Mouse (Mus musculus) embryonic facial prominence, embryonic 14.5 days (tissue): ENCODE measurements at regions not wholly inside any gene's neighbourhood (a gene's known extent, or its start where the extent isn't known, plus 50 kb on each side); places are given as distances from the start of the nearest gene placed in this dataset.

Experiments
- ATAC-seq: fragments of 200-750 bp; cut with Nextera tagmentation; 2 replicates; pipeline ENCODE4 v1.8.0; 2017; ENCODE audit warnings: low read depth, moderate number of reproducible peaks, moderate TSS enrichment
- DNase-seq: peaks from one replicate; pipeline ENCODE4 v3.0.0-alpha.2; 2015; ENCODE audit warnings: low spot score
- H3K27ac ChIP-seq: fragments of 300-500 bp; sonication (generic); replicated peaks from 2 replicates; pipeline ENCODE4 v1.5.1; 2014; ENCODE audit warnings: low read depth, mild to moderate bottlenecking, low read length, moderate library complexity
- H3K27me3 ChIP-seq: fragments of 300-500 bp; sonication (generic); replicated peaks from 2 replicates; pipeline ENCODE4 v1.6.1; 2014; ENCODE audit warnings: low read length; ENCODE audit not compliant: control insufficient read depth, insufficient read depth
- H3K36me3 ChIP-seq: fragments of 300-500 bp; sonication (generic); 2 replicates; pipeline ENCODE4 v1.6.1; 2014; ENCODE audit warnings: low read length, mixed read lengths; ENCODE audit not compliant: control insufficient read depth, insufficient read depth
- H3K4me1 ChIP-seq: fragments of 300-500 bp; sonication (generic); 2 replicates; pipeline ENCODE4 v1.6.1; 2014; ENCODE audit warnings: antibody characterized with exemption, low read length; ENCODE audit not compliant: control insufficient read depth, insufficient read depth
- H3K4me2 ChIP-seq: fragments of 300-500 bp; sonication (generic); 2 replicates; pipeline ENCODE4 v1.6.1; 2014; ENCODE audit warnings: low read depth, mild to moderate bottlenecking, low read length, moderate library complexity, mixed read lengths
- H3K4me3 ChIP-seq: fragments of 300-500 bp; sonication (generic); 2 replicates; pipeline ENCODE4 v1.5.1; 2014; ENCODE audit warnings: low read depth, mild to moderate bottlenecking, low read length
- H3K9ac ChIP-seq: fragments of 300-500 bp; sonication (generic); 2 replicates; pipeline ENCODE4 v1.6.1; 2014; ENCODE audit warnings: low read depth, mild to moderate bottlenecking, low read length, moderate library complexity, mixed read lengths
- H3K9me3 ChIP-seq: fragments of 300-500 bp; sonication (generic); 2 replicates; pipeline ENCODE4 v1.6.1; 2016; ENCODE audit warnings: low read length; ENCODE audit not compliant: control insufficient read depth
- WGBS: fragments of 180-500 bp; shearing (Covaris S2); extraction: QIAGEN DNeasy Blood & Tissue Kit; methylation state at CpG from one replicate; pipeline ENCODE4 v1.1.7; 2014; 5-methylcytosine and 5-hydroxymethylcytosine counted together

- no peak for DNase-seq
- H3K4me3 ChIP-seq, result no peak overlapping the region
- no peaks in the 10 kb centered on the region for H3K4me1 ChIP-seq
- H3K27me3 ChIP-seq, result no peaks in the 10 kb centered on the region
- H3K9me3 ChIP-seq, result no peaks in the 10 kb centered on the region
- WGBS, result 56% methylated on average over 1 of the region's 1 CpGs
- H3K36me3 ChIP-seq, result no peaks in the 10 kb centered on the region
- no peak overlapping the region for H3K4me2 ChIP-seq
- H3K9ac ChIP-seq, result no peak overlapping the region
- ATAC-seq, result no peak
- no peak overlapping the region for H3K27ac ChIP-seq
Observed at GRCm38 (mm10) chr3:125155319-125155718, 248.6 kb upstream of the Ndst4 start.

GRCm38 (mm10) chr3:125159763-125160162 lies 244.1 kb upstream of the Ndst4 start:
- H3K36me3 ChIP-seq, result no peaks in the 10 kb centered on the region
- H3K9me3 ChIP-seq, result no peaks in the 10 kb centered on the region
- H3K9ac ChIP-seq, result no peak overlapping the region
- ATAC-seq (no peak), DNase-seq (no peak)
- no peaks in the 10 kb centered on the region for H3K4me1 ChIP-seq
- WGBS, result 62% methylated on average over 5 of the region's 5 CpGs
- H3K4me2 ChIP-seq, result no peak overlapping the region
- no peaks in the 10 kb centered on the region for H3K27me3 ChIP-seq
- H3K27ac ChIP-seq, result no peak overlapping the region
- H3K4me3 ChIP-seq, result no peak overlapping the region

DNA sequence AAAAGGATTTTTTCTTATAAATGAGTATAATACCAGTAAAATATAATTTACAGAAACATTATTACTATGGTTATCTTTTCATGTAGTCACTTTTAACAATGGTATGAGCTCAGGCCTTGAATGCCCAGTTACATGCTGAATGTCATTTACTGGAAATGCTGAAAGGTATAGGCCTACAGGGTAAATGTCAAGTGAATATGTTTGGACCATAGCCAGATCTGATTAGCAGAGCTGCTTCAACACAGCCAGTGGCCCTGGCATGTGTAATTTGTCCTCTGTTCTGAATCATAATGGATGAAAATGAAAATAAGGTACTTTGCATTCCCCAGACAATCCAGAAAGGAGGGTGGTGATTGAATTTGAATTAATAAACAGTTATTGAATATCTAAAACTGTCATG lies 213.3 kb upstream of the Ndst4 start:
- Histone ChIP-seq H3K36me3 (no peaks in the 10 kb centered on the region), H3K4me3 (no peak overlapping the region), H3K4me2 (no peak overlapping the region), H3K27ac (no peak overlapping the region), H3K4me1 (no peaks in the 10 kb centered on the region), H3K9ac (no peak overlapping the region), H3K9me3 (no peaks in the 10 kb centered on the region), H3K27me3 (no peaks in the 10 kb centered on the region)
- ATAC-seq (no peak), DNase-seq (peak; percentile 8)

DNA sequence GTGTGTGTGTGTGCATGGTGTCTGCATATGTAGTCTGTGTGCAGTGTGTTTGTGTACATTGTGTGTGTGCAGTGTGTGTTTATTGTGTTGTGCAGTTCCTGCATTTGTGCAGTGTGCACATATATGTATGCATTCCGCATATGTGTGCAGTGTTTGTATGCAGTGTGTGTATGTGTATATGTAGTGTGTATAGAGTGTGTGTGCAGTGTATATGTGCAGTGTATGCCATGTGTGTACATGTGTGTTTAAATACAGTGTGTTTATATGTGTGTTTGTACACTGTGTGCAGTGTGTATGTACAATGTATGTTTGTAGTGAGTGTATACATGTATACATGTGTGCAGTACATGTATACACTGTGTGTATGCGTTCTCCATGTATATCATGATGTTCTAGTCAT lies 183.0 kb upstream of the Ndst4 start:
- H3K4me2 ChIP-seq, result no peak overlapping the region
- DNase-seq (no peak), ATAC-seq (no peak)
- no peaks in the 10 kb centered on the region for H3K9me3 ChIP-seq
- no peak overlapping the region for H3K27ac ChIP-seq
- H3K9ac ChIP-seq, result no peak overlapping the region
- no peaks in the 10 kb centered on the region for H3K27me3 ChIP-seq
- no peak overlapping the region for H3K4me3 ChIP-seq
- no peaks in the 10 kb centered on the region for H3K4me1 ChIP-seq
- H3K36me3 ChIP-seq, result no peaks in the 10 kb centered on the region
- WGBS, result 93% methylated on average over 2 of the region's 2 CpGs

- peak; percentile 10 for DNase-seq
- no peak for ATAC-seq
- Histone ChIP-seq H3K27me3 (no peaks in the 10 kb centered on the region), H3K4me1 (no peaks in the 10 kb centered on the region), H3K4me3 (no peak overlapping the region), H3K36me3 (no peaks in the 10 kb centered on the region), H3K27ac (no peak overlapping the region), H3K9ac (no peak overlapping the region), H3K4me2 (no peak overlapping the region), H3K9me3 (no peaks in the 10 kb centered on the region)
- 68% methylated on average over 3 of the region's 3 CpGs for WGBS
Observed at GRCm38 (mm10) chr3:125251124-125251523, 152.8 kb upstream of the Ndst4 start.

DNA sequence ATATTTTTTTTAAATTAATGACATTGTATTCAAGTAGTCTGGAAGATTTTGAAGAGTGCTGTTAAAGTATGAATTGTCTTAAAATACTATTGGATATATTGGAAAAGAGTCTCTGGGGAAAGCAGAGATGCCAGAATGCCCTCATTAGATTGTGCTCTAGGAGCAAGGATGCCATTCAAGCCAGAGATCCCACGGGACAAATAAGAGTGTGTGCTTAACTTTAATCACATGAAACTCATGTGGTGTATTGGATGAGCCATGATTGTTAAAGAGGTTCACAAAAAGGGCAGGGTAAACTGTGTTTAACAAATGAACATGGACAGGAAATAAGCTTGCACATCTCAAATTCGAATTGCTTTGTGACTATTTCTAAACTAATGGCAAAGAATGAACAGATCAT lies 143.0 kb upstream of the Ndst4 start:
- WGBS, result 58% methylated on average over 2 of the region's 2 CpGs
- Histone ChIP-seq H3K27ac (no peak overlapping the region), H3K4me2 (no peak overlapping the region), H3K36me3 (no peaks in the 10 kb centered on the region), H3K9ac (no peak overlapping the region), H3K4me1 (no peaks in the 10 kb centered on the region), H3K4me3 (no peak overlapping the region), H3K27me3 (no peaks in the 10 kb centered on the region), H3K9me3 (no peaks in the 10 kb centered on the region)
- no peak for ATAC-seq
- DNase-seq, result peak; percentile 10

DNA sequence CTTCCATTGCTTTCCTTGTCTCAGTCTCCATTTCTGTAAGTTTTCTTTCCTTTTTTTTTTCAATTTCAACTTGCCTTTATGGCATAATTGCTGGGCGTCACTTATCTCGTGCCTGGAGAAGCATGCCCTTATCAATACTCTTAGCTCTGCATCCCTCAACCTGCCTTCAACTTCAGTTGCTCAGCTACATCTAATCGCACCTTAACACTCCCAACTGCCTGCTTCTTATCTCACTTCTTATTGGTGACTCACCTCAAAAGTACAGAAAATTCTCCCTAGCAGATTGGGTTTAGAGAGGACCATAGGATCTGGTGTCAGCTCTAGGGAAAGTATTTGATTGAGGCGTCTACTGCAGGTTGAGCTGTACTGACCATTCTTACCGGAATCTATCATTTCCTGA lies 133.2 kb upstream of the Ndst4 start:
- Histone ChIP-seq H3K27me3 (no peaks in the 10 kb centered on the region), H3K27ac (no peak overlapping the region), H3K4me1 (0 out of 2 replicates have a peak, but pooled peaks cover 3% of the 10 kb centered on the region), H3K4me2 (no peak overlapping the region), H3K9ac (no peak overlapping the region), H3K36me3 (no peaks in the 10 kb centered on the region), H3K9me3 (no peaks in the 10 kb centered on the region), H3K4me3 (no peak overlapping the region)
- WGBS, result 67% methylated on average over 5 of the region's 5 CpGs
- ATAC-seq, result no peak
- no peak for DNase-seq

- Histone ChIP-seq H3K4me2 (no peak overlapping the region), H3K4me1 (0 out of 2 replicates have a peak, but pooled peaks cover 3% of the 10 kb centered on the region), H3K9ac (no peak overlapping the region), H3K27me3 (no peaks in the 10 kb centered on the region), H3K9me3 (no peaks in the 10 kb centered on the region), H3K4me3 (no peak overlapping the region), H3K36me3 (no peaks in the 10 kb centered on the region), H3K27ac (no peak overlapping the region)
- peak; percentile 9 for DNase-seq
- 10% methylated on average over 2 of the region's 2 CpGs for WGBS
- ATAC-seq, result no peak
Observed at GRCm38 (mm10) chr3:125271215-125271614, 132.7 kb upstream of the Ndst4 start.

DNA sequence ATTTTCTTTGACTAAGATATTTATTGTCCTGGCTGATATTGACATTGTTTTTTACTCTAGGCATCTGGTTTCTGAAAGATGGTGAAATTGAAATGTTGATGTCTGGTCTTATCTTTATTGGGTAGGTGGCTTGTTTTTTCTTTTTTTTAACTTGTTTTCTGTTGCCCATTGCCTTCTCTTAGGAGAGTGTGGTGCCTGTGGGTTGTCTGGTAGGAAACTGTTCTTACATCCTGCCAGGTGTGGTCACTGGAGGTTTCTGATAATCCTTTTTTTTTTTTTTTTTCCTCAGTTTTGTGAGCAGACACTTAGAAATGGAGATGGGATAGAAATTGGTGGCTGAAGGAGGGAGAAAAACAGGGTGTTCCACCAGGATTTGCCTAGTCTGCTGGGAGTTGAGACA lies 125.3 kb upstream of the Ndst4 start:
- H3K4me2 ChIP-seq, result no peak overlapping the region
- H3K4me3 ChIP-seq, result no peak overlapping the region
- no peaks in the 10 kb centered on the region for H3K9me3 ChIP-seq
- H3K4me1 ChIP-seq, result no peaks in the 10 kb centered on the region
- H3K36me3 ChIP-seq, result no peaks in the 10 kb centered on the region
- H3K9ac ChIP-seq, result no peak overlapping the region
- no peaks in the 10 kb centered on the region for H3K27me3 ChIP-seq
- DNase-seq (no peak), ATAC-seq (no peak)
- H3K27ac ChIP-seq, result no peak overlapping the region
